Comparison of ENCODE assay signal across 14 mouse cellular contexts in the genomic region with DNA sequence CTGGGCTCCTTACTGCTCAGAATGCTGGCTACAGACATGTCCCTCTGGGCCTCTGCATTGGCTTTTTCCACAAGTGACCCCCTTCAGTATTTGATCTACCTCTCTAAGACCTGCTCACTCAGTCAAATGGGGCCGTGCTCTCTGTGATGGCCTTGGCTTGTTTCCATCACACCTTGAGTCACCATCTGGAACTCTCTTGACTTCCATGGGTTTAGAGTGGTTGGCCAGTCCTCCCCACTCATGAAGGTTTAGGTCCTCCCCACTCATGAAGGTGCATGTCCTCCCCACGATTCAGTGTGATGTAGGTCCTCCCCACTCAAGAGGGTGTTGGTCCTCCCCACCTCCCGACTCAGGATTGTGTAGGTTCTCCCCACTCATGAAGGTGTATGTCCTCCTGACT. TPM values are rescaled to one million over a fixed set of nuclear protein-coding genes. Genes with fewer than 3 reads are reported as not detected.
DNase-seq lines count a peak whose midpoint lies in the region; ATAC-seq and TF ChIP-seq lines count a peak whose summit lies in the region.
"Had no signal": no experiment of that assay in that cellular context is flagged by ENCODE, and none has a peak within 500 bp of the region (broad histone marks: within the 10 kb centered on the region; RNA-seq: fewer than 3 reads in every experiment).

No protein-coding gene starts in this region.

- H3K9me3 ChIP-seq in E14TG2a.4 (ENCODE audit: low read length): peaks cover 8% of the 10 kb centered on the region
- H3K9me3 ChIP-seq in intestine, embryonic 15.5 days: no peaks in the 10 kb centered on the region
- H3K9me3 ChIP-seq: embryonic facial prominence, embryonic 12.5 days had no signal

- peak overlapping the region; percentile 28; the same call in 1 of the 2 replicates for H3K4me2 ChIP-seq in intestine, embryonic 15.5 days (replicated peaks)
- H3K4me2 ChIP-seq: embryonic facial prominence, embryonic 12.5 days had no signal

- DNase-seq in heart, adult 2 months: peak in 1 of 2 experiments; percentile 20
- no peak for DNase-seq in heart, postnatal 36 days
- peak; percentile 62 for DNase-seq in lung, postnatal 25 days (ENCODE audit: low spot score)
- no peak for DNase-seq in spleen, postnatal 36 days (ENCODE audit: low spot score in 2 of 2)
- no peak for DNase-seq in frontal cortex, adult 2 months (ENCODE audit: extremely low spot score in 1 of 2, low spot score in 1 of 2)
- no peak for DNase-seq in frontal cortex, postnatal 14 days (ENCODE audit: low spot score in 2 of 2)
- DNase-seq: cerebellum, adult 8-10 months; forebrain, postnatal 0 days; kidney, postnatal 36 days; midbrain, embryonic 14.5 days had no signal

- H3K9ac ChIP-seq in heart, adult 2 months (ENCODE audit: low read depth, low read length): no peak overlapping the region
- H3K9ac ChIP-seq in intestine, embryonic 15.5 days: peak overlapping the region; percentile 30
- H3K9ac ChIP-seq: embryonic facial prominence, embryonic 12.5 days; forebrain, postnatal 0 days; liver, embryonic 14.5 days had no signal

- no peak overlapping the region for H3K4me3 ChIP-seq in heart, adult 2 months
- peak overlapping the region; percentile 76 for H3K4me3 ChIP-seq in E14TG2a.4 (replicated peaks; ENCODE audit: low read length)
- no peak overlapping the region for H3K4me3 ChIP-seq in intestine, embryonic 15.5 days (replicated peaks)
- H3K4me3 ChIP-seq: embryonic facial prominence, embryonic 12.5 days had no signal

- 69% methylated on average over 3 of the region's 3 CpGs for WGBS in heart, adult 2 months
- 82% methylated on average over 3 of the region's 3 CpGs for WGBS in intestine, embryonic 15.5 days

- peak overlapping the region; percentile 47; the same call in 1 of the 2 replicates for H3K27ac ChIP-seq in heart, adult 2 months
- H3K27ac ChIP-seq in intestine, embryonic 15.5 days: peak overlapping the region; percentile 88
- H3K27ac ChIP-seq: embryonic facial prominence, embryonic 12.5 days; liver, embryonic 14.5 days had no signal

- no peaks in the 10 kb centered on the region for H3K27me3 ChIP-seq in heart, adult 2 months (ENCODE audit: control insufficient read depth, insufficient read depth, low read length)
- 0 out of 2 replicates have a peak, but pooled peaks cover 7% of the 10 kb centered on the region for H3K27me3 ChIP-seq in E14TG2a.4 (ENCODE audit: insufficient read depth, low read length)
- H3K27me3 ChIP-seq in intestine, embryonic 15.5 days (replicated peaks): no peaks in the 10 kb centered on the region
- H3K27me3 ChIP-seq: embryonic facial prominence, embryonic 12.5 days had no signal

- H3K36me3 ChIP-seq in heart, adult 2 months (ENCODE audit: control insufficient read depth, insufficient read depth, low read length): no peaks in the 10 kb centered on the region
- peaks cover 36% of the 10 kb centered on the region for H3K36me3 ChIP-seq in E14TG2a.4 (ENCODE audit: insufficient read depth, low read length)
- peaks cover 18% of the 10 kb centered on the region for H3K36me3 ChIP-seq in intestine, embryonic 15.5 days

- H3K4me1 ChIP-seq in heart, adult 2 months (ENCODE audit: control insufficient read depth, insufficient read depth, low read length): peaks cover 13% of the 10 kb centered on the region
- peaks cover 87% of the 10 kb centered on the region for H3K4me1 ChIP-seq in E14TG2a.4 (replicated peaks; ENCODE audit: low read depth, low read length)
- H3K4me1 ChIP-seq in intestine, embryonic 15.5 days (replicated peaks): peaks cover 46% of the 10 kb centered on the region

- TF ChIP-seq POLR2A in heart, adult 2 months (IDR thresholded peaks at IDR 0.05; ENCODE audit: insufficient read depth, low read depth, low read length): no peak

- TF ChIP-seq CTCF in heart, adult 2 months (IDR thresholded peaks at IDR 0.05): no peak
- no peak for TF ChIP-seq CTCF in E14TG2a.4 (conservative IDR thresholded peaks at IDR 0.05; ENCODE audit: low read length)

- TF ChIP-seq EP300 in heart, adult 2 months (IDR thresholded peaks at IDR 0.05; ENCODE audit: insufficient read depth, low read depth, low read length): no peak

- ATAC-seq in intestine, embryonic 15.5 days: no peak
- ATAC-seq: forebrain, postnatal 0 days had no signal

- intact Hi-C loops in heart, adult 2 months (cut with DNase I): no loop called here
- intact Hi-C loops in heart, postnatal 36 days (cut with DNase I): no loop called here

- no peaks in the 10 kb centered on the region for H3K79me2 ChIP-seq in heart, adult 2 months (replicated peaks; ENCODE audit: control insufficient read depth, insufficient read depth, low read length)

RNA-seq across cellular contexts. Expression of gene Grasp, which starts 9.2 kb away (rescaled TPM):
- 10 to 100 TPM; 10.9 to 11.5 TPM for total RNA-seq in heart, adult 2 months (2021)
- polyA plus RNA-seq in heart, adult 2 months (2012; rRNA removed): 7.4 and 7.6 TPM in 2 replicates
- 10 to 100 TPM; 10.7 to 12.0 TPM for total RNA-seq in heart, postnatal 36 days (2021)
- polyA plus RNA-seq in intestine, embryonic 15.5 days (2015; fragmentation: Nextera tagmentation; extraction: Ambion mirVana): 3.9 and 4.8 TPM in 2 replicates
- polyA plus RNA-seq in frontal cortex, adult 2 months (2012; rRNA removed): 43.9 and 53.5 TPM in 2 replicates

RNA-seq across cellular contexts. Expression of gene Nr4a1, which starts 20.9 kb away (rescaled TPM):
- 10 to 100 TPM; 12.1 to 45.3 TPM for total RNA-seq in heart, adult 2 months (2021)
- 17.0 and 23.8 TPM in 2 replicates for polyA plus RNA-seq in heart, adult 2 months (2012; rRNA removed)
- total RNA-seq in heart, postnatal 36 days (2021): 10 to 100 TPM in 1 of 2 experiments, 1 to 10 TPM in 1; 5.2 to 98.5 TPM
- 7.9 and 8.9 TPM in 2 replicates for polyA plus RNA-seq in intestine, embryonic 15.5 days (2015; fragmentation: Nextera tagmentation; extraction: Ambion mirVana)
- polyA plus RNA-seq in frontal cortex, adult 2 months (2012; rRNA removed): 80.9 and 169 TPM in 2 replicates

RNA-seq across cellular contexts. Expression of gene Atg101, which starts 50.9 kb away (rescaled TPM):
- 10 to 100 TPM; 21.2 to 22.4 TPM for total RNA-seq in heart, adult 2 months (2021)
- polyA plus RNA-seq in heart, adult 2 months (2012; rRNA removed): 26.4 and 29.3 TPM in 2 replicates
- total RNA-seq in heart, postnatal 36 days (2021): 10 to 100 TPM; 23.7 to 23.9 TPM
- polyA plus RNA-seq in intestine, embryonic 15.5 days (2015; fragmentation: Nextera tagmentation; extraction: Ambion mirVana): 61.1 and 62.0 TPM in 2 replicates
- polyA plus RNA-seq in frontal cortex, adult 2 months (2012; rRNA removed): 50.2 and 58.3 TPM in 2 replicates

RNA-seq across cellular contexts. Expression of gene Acvr1b, which starts 59.3 kb away (rescaled TPM):
- 10 to 100 TPM in 1 of 2 experiments, 1 to 10 TPM in 1; 9.9 to 12.3 TPM for total RNA-seq in heart, adult 2 months (2021)
- 15.3 and 19.3 TPM in 2 replicates for polyA plus RNA-seq in heart, adult 2 months (2012; rRNA removed)
- total RNA-seq in heart, postnatal 36 days (2021): 10 to 100 TPM; 12.6 to 14.6 TPM
- 9.1 and 9.3 TPM in 2 replicates for polyA plus RNA-seq in intestine, embryonic 15.5 days (2015; fragmentation: Nextera tagmentation; extraction: Ambion mirVana)
- polyA plus RNA-seq in frontal cortex, adult 2 months (2012; rRNA removed): 68.4 and 68.6 TPM in 2 replicates

RNA-seq across cellular contexts. Expression of gene 6030408B16Rik, which starts 59.8 kb away (rescaled TPM):
- 1 to 10 TPM in 1 of 2 experiments, under 1 TPM in 1; 0.70 to 1.1 TPM for total RNA-seq in heart, adult 2 months (2021)
- polyA plus RNA-seq in heart, adult 2 months (2012; rRNA removed): 2.5 and 6.3 TPM in 2 replicates
- 1 to 10 TPM in 1 of 2 experiments, under 1 TPM in 1; 0.94 to 1.4 TPM for total RNA-seq in heart, postnatal 36 days (2021)
- polyA plus RNA-seq in intestine, embryonic 15.5 days (2015; fragmentation: Nextera tagmentation; extraction: Ambion mirVana): 4.1 TPM in 2 replicates
- 0.27 and 0.52 TPM in 2 replicates for polyA plus RNA-seq in frontal cortex, adult 2 months (2012; rRNA removed)
